Mouse (Mus musculus) CH12.LX (cell line): ENCODE results near the gene Tekt3. TPM values are rescaled to one million over a fixed set of nuclear protein-coding genes. Genes with fewer than 3 reads are reported as not detected.

Experiments used
- DNase-seq: peaks from one replicate; pipeline ENCODE4 v3.0.0-alpha.2; 2013; ENCODE audit errors: extremely low read depth
- H3K27ac ChIP-seq: 2 replicates; pipeline ENCODE4 v1.5.1; 2012; ENCODE audit warnings: low read depth, mild to moderate bottlenecking, control low read depth, moderate library complexity; ENCODE audit not compliant: insufficient read depth
- H3K27me3 ChIP-seq: replicated peaks from 2 replicates; pipeline ENCODE3; 2012; ENCODE audit warnings: inconsistent platforms
- H3K36me3 ChIP-seq, 2 experiments: replicated peaks in 1 of 2; 2 replicates each; pipeline versions ENCODE3 to v1.6.1; 2012; ENCODE audit warnings: inconsistent platforms in 1 of 2, low read length in 1 of 2, mild to moderate bottlenecking in 1 of 2, mixed read lengths in 1 of 2, moderate library complexity in 1 of 2; ENCODE audit not compliant: control insufficient read depth in 1 of 2, insufficient read depth in 1 of 2
- H3K4me1 ChIP-seq, 2 experiments: 2 replicates each; pipeline ENCODE4 v1.6.1; 2012; ENCODE audit warnings: inconsistent platforms in 1 of 2, moderate library complexity in 1 of 2; ENCODE audit not compliant: insufficient read depth in 2 of 2, control insufficient read depth in 1 of 2
- H3K4me2 ChIP-seq: 2 replicates; pipeline ENCODE4 v1.6.1; 2012; ENCODE audit warnings: low read depth, mild to moderate bottlenecking, control low read depth; ENCODE audit not compliant: poor library complexity, insufficient read depth, severe bottlenecking
- H3K4me3 ChIP-seq, 3 experiments: fragments of 150-350 bp in 1 of 3; sonication (generic) in 1 of 3; replicated peaks in 1 of 3; 2 replicates each; pipeline versions ENCODE3 to v1.5.1; 2011 to 2012; ENCODE audit warnings: low read depth in 2 of 3, low read length in 2 of 3, mild to moderate bottlenecking in 2 of 3, moderate library complexity in 2 of 3, control low read depth in 1 of 3, improper control_type of control experiment in 1 of 3, inconsistent platforms in 1 of 3, mixed read lengths in 1 of 3; ENCODE audit not compliant: poor library complexity in 1 of 3
- H3K79me2 ChIP-seq: replicated peaks from 2 replicates; pipeline ENCODE4 v1.6.1; 2012; ENCODE audit warnings: mild to moderate bottlenecking, moderate library complexity; ENCODE audit not compliant: control insufficient read depth, poor library complexity, insufficient read depth, severe bottlenecking; ENCODE audit errors: extremely low read depth
- H3K9ac ChIP-seq: 2 replicates; pipeline ENCODE4 v1.6.1; 2012; ENCODE audit warnings: low read depth, mild to moderate bottlenecking, control low read depth, moderate library complexity; ENCODE audit not compliant: insufficient read depth
- H3K9me3 ChIP-seq: replicated peaks from 2 replicates; pipeline ENCODE3; 2012; ENCODE audit warnings: low read length, inconsistent platforms, mixed read lengths
- BHLHE40 ChIP-seq: IDR thresholded peaks from 2 replicates; pipeline ENCODE4 v1.6.1; 2011; ENCODE audit warnings: mild to moderate bottlenecking, low read depth, low read length, improper control_type of control experiment
- CHD1 ChIP-seq: IDR thresholded peaks from 2 replicates; pipeline ENCODE4 v1.6.1; 2012; ENCODE audit warnings: low read depth, low read length, improper control_type of control experiment, inconsistent platforms
- CHD2 ChIP-seq: IDR thresholded peaks from 2 replicates; pipeline ENCODE4 v1.6.1; 2011; ENCODE audit warnings: low read length, improper control_type of control experiment
- CTCF ChIP-seq, 2 experiments: IDR thresholded peaks in 1 of 2; conservative IDR thresholded peaks in 1 of 2; 2 replicates each; pipeline ENCODE4 v1.5.1; 2011 to 2012; ENCODE audit warnings: low read depth in 2 of 2, low read length in 2 of 2, improper control_type of control experiment in 1 of 2, inconsistent platforms in 1 of 2, mild to moderate bottlenecking in 1 of 2, moderate library complexity in 1 of 2
- E2F4 ChIP-seq: IDR thresholded peaks from 2 replicates; pipeline ENCODE4 v1.6.1; 2011; ENCODE audit warnings: low read depth, low read length, improper control_type of control experiment; ENCODE audit not compliant: insufficient replicate concordance
- ELF1 ChIP-seq: IDR thresholded peaks from 2 replicates; pipeline ENCODE4 v1.6.1; 2014; ENCODE audit warnings: low read depth, mild to moderate bottlenecking, inconsistent platforms, low read length, improper control_type of control experiment
- EP300 ChIP-seq: IDR thresholded peaks from 2 replicates; pipeline ENCODE4 v1.6.1; 2011; ENCODE audit warnings: low read length, improper control_type of control experiment
- HCFC1 ChIP-seq: IDR thresholded peaks from 2 replicates; pipeline ENCODE4 v1.6.1; 2012; ENCODE audit warnings: low read depth, mild to moderate bottlenecking, inconsistent platforms, low read length, improper control_type of control experiment
- IRF4 ChIP-seq: IDR thresholded peaks from 2 replicates; pipeline ENCODE4 v1.6.1; 2014; ENCODE audit warnings: low read depth, mild to moderate bottlenecking, inconsistent platforms, low read length, improper control_type of control experiment
- JUND ChIP-seq: conservative IDR thresholded peaks from 2 replicates; pipeline ENCODE4 v1.6.1; 2011; ENCODE audit warnings: low read depth, low read length, improper control_type of control experiment
- KAT2A ChIP-seq: IDR thresholded peaks from 2 replicates; pipeline ENCODE4 v1.6.1; 2012; ENCODE audit warnings: low read length, improper control_type of control experiment, inconsistent platforms; ENCODE audit not compliant: insufficient replicate concordance
- MAFK ChIP-seq: IDR thresholded peaks from 2 replicates; pipeline ENCODE4 v1.6.1; 2011; ENCODE audit warnings: low read length, improper control_type of control experiment; ENCODE audit not compliant: insufficient replicate concordance
- MAX ChIP-seq: IDR thresholded peaks from 2 replicates; pipeline ENCODE4 v1.6.1; 2011; ENCODE audit warnings: low read length, improper control_type of control experiment
- MAZ ChIP-seq: IDR thresholded peaks from 2 replicates; pipeline ENCODE4 v1.6.1; 2012; ENCODE audit warnings: low read depth, mild to moderate bottlenecking, inconsistent platforms, low read length, improper control_type of control experiment, moderate library complexity
- MEF2A ChIP-seq: IDR thresholded peaks from 2 replicates; pipeline ENCODE4 v1.6.1; 2014; ENCODE audit warnings: low read depth, mild to moderate bottlenecking, inconsistent platforms, low read length, improper control_type of control experiment, borderline replicate concordance
- MXI1 ChIP-seq: IDR thresholded peaks from 2 replicates; pipeline ENCODE4 v1.6.1; 2011; ENCODE audit warnings: mild to moderate bottlenecking, low read depth, low read length, improper control_type of control experiment
- NELFE ChIP-seq: IDR thresholded peaks from 2 replicates; pipeline ENCODE4 v1.6.1; 2011; ENCODE audit warnings: low read depth, low read length, improper control_type of control experiment
- NRF1 ChIP-seq: IDR thresholded peaks from 2 replicates; pipeline ENCODE4 v1.6.1; 2014; ENCODE audit warnings: low read depth, mild to moderate bottlenecking, inconsistent platforms, low read length, improper control_type of control experiment, moderate library complexity
- PAX5 ChIP-seq: IDR thresholded peaks from 2 replicates; pipeline ENCODE4 v1.6.1; 2012; ENCODE audit warnings: low read length, inconsistent platforms, mixed read lengths
- RAD21 ChIP-seq: IDR thresholded peaks from 2 replicates; pipeline ENCODE4 v1.6.1; 2011; ENCODE audit warnings: low read depth, mild to moderate bottlenecking, low read length, improper control_type of control experiment, moderate library complexity
- RCOR1 ChIP-seq: conservative IDR thresholded peaks from 2 replicates; pipeline ENCODE4 v1.6.1; 2012; ENCODE audit warnings: low read depth, mild to moderate bottlenecking, inconsistent platforms, low read length, improper control_type of control experiment
- SIN3A ChIP-seq: IDR thresholded peaks from 2 replicates; pipeline ENCODE4 v1.6.1; 2012; ENCODE audit warnings: low read length, improper control_type of control experiment, inconsistent platforms
- SMC3 ChIP-seq: IDR thresholded peaks from 2 replicates; pipeline ENCODE4 v1.6.1; 2011; ENCODE audit warnings: low read depth, low read length, improper control_type of control experiment
- TBP ChIP-seq: conservative IDR thresholded peaks from 2 replicates; pipeline ENCODE4 v1.6.1; 2011; ENCODE audit warnings: low read depth, low read length, improper control_type of control experiment
- TCF12 ChIP-seq: IDR thresholded peaks from 2 replicates; pipeline ENCODE4 v1.6.1; 2014; ENCODE audit warnings: low read depth, mild to moderate bottlenecking, inconsistent platforms, low read length, improper control_type of control experiment
- USF2 ChIP-seq: conservative IDR thresholded peaks from 2 replicates; pipeline ENCODE4 v1.6.1; 2011; ENCODE audit warnings: low read depth, low read length, improper control_type of control experiment
- ZC3H11A ChIP-seq: IDR thresholded peaks from 2 replicates; pipeline ENCODE4 v1.6.1; 2012; ENCODE audit warnings: low read depth, mild to moderate bottlenecking, inconsistent platforms, low read length, improper control_type of control experiment
- ZKSCAN1 ChIP-seq: IDR thresholded peaks from 2 replicates; pipeline ENCODE4 v1.6.1; 2012; ENCODE audit warnings: low read depth, inconsistent platforms, low read length, improper control_type of control experiment, borderline replicate concordance
- ZMIZ1 ChIP-seq: IDR thresholded peaks from 2 replicates; pipeline ENCODE4 v1.6.1; 2012; ENCODE audit warnings: low read depth, mild to moderate bottlenecking, inconsistent platforms, low read length, improper control_type of control experiment
- dilution Hi-C: fragments of 300-500 bp; cut with MboI; formaldehyde crosslinking; loops from 2 replicates; pipeline ENCODE4 v1.14.3; 2020; ENCODE audit warnings: low sequenced_read_pairs; ENCODE audit not compliant: extremely low pct_unique_long_range_greater_than_20kb, extremely low pct_ligation_motif_present
- in situ Hi-C: fragments of 300-500 bp; cut with MboI; formaldehyde crosslinking; loops from 3 replicates; pipeline ENCODE4 v1.14.3; 2019; ENCODE audit warnings: low sequenced_read_pairs, low pct_ligation_motif_present, low pct_unique_long_range_greater_than_20kb, mixed read lengths
- polyA plus RNA-seq: library from polyadenylated mRNA; unstranded; fragments of >175 nt; gene quantifications from 2 replicates; pipeline ENCODE4 v1.2.1, GENCODE M21; 2012; ENCODE audit warnings: low read depth; ENCODE audit not compliant: insufficient read length
- total RNA-seq, 2 experiments: library from RNA; depleted of rRNA; stranded (reverse); fragments of 300-350 nt in 1 of 2; fragments of >200 nt in 1 of 2; gene quantifications; 2 replicates each; pipeline ENCODE4 v1.2.3; 2012 to 2014

Tekt3 gene
- total and polyA plus RNA-seq, 3 experiments = not detected

DNA sequence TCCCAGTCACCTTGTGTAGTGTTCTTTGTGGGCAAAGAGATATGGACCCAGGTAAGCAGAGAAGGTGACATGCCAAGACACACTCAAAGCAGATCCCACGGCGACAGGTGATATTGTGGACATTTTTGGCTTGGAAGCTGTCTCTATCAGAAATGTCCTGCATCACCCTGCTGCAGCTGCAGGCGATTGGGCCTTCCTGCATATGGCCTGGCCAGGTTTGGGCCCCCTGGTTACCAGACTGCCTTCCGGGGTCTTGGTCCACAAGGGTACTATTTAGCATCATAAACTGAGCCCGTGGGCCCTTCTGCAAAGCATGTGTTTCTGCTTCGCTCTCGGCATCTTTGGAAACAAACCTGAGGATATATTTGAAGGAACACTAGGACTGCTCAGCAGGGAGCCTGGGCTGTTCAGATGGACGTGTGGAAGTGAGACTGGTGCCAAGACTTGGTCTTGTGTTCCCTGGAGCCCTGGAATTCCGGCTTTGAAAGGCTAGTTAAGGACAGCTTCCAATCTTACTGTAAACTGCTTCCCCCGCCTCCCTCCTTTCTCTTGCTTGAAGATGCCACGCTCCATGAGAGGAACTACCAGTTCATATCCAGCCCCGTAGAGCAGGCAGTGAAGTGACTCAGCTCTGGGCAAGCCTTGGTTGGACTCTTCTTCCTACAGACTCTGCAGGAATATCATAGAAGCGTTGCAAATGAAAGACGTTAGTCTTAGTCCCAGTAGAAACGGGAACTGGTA is 73.5 kb downstream of the Tekt3 start:
- H3K4me2 ChIP-seq = no peak overlapping the region
- H3K4me3 ChIP-seq = no peak overlapping the region
- no peaks in the 10 kb centered on the region for H3K79me2 ChIP-seq
- DNase-seq = no peak
- in situ Hi-C loops (loop anchor here (5.0 kb wide), 2 partner anchors 198 to 378 kb away; no protein-coding TSS in a partner anchor), dilution Hi-C loops (no loop called here)
- no peak overlapping the region for H3K9ac ChIP-seq
- TF ChIP-seq MEF2A (no peak), CHD2 (no peak), SMC3 (no peak), KAT2A (no peak), MAZ (no peak), RAD21 (no peak), RCOR1 (no peak), CTCF (conservative IDR thresholded peaks at IDR 0.05 in 1 of 2, IDR thresholded peaks at IDR 0.05 in 1 of 2; ENCODE audit: low read depth in 2 of 2, low read length in 2 of 2) (no peak), HCFC1 (no peak), NRF1 (no peak), BHLHE40 (no peak)
- no peaks in the 10 kb centered on the region for H3K9me3 ChIP-seq
- H3K27me3 ChIP-seq = peaks cover 7% of the 10 kb centered on the region
- H3K27ac ChIP-seq = no peak overlapping the region
- peaks cover 0 to 16% of the 10 kb centered on the region in 2 experiments; a peak in 2 of 4 replicates for H3K4me1 ChIP-seq
- no peaks in the 10 kb centered on the region for H3K36me3 ChIP-seq

DNA sequence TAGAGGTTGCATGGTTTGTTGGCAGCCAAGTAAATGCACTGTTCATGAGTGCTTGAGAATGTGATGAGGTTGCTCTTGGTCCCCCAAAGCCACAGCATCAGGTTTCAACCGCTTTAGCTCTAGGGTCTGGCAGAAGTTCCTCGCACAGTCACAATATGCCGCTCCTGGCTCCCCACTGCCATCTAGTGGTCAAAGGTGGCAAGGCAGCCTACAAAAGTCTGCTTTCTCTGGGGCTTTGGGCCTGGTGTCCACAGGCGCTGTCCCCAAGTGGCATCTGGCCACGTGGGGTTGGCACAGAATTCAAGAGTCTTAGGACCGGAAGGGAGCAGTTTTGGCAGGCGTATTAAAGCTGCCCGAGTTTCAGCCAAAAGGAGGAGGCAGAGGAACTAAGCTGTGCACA is 74.2 kb downstream of the Tekt3 start:
- no peak for TF ChIP-seq E2F4
- no peak for TF ChIP-seq NRF1
- peak; percentile 98 for TF ChIP-seq SMC3
- no peak; the same call in 1 of the 2 replicates for TF ChIP-seq NELFE
- no peak for TF ChIP-seq TCF12
- no peak for TF ChIP-seq ELF1
- no peak for TF ChIP-seq JUND
- no peak for TF ChIP-seq MAX
- TF ChIP-seq TBP = no peak
- TF ChIP-seq PAX5 = no peak
- TF ChIP-seq ZMIZ1 = no peak
- TF ChIP-seq RAD21 = peak; percentile 98
- peak; percentile 92 for TF ChIP-seq ZC3H11A
- TF ChIP-seq BHLHE40 = no peak
- no peak for TF ChIP-seq MAFK
- TF ChIP-seq CHD2 = no peak
- no peak for TF ChIP-seq SIN3A
- no peak for TF ChIP-seq ZKSCAN1
- no peak for TF ChIP-seq IRF4
- TF ChIP-seq CHD1 = no peak
- no peak for TF ChIP-seq HCFC1
- no peak for TF ChIP-seq EP300
- no peak for TF ChIP-seq MEF2A
- TF ChIP-seq KAT2A = no peak
- TF ChIP-seq CTCF (conservative IDR thresholded peaks at IDR 0.05 in 1 of 2, IDR thresholded peaks at IDR 0.05 in 1 of 2; ENCODE audit: low read depth in 2 of 2, low read length in 2 of 2) = peak; percentile 96 to 99
- no peak for TF ChIP-seq USF2
- TF ChIP-seq MXI1 = no peak
- TF ChIP-seq, all 38 proteins: peak for 4
- no peak overlapping the region for H3K4me3 ChIP-seq
- peak; percentile 76 for DNase-seq
- H3K9ac ChIP-seq = no peak overlapping the region
- H3K9me3 ChIP-seq = no peaks in the 10 kb centered on the region
- H3K27ac ChIP-seq = no peak overlapping the region
- H3K4me2 ChIP-seq = no peak overlapping the region
- dilution Hi-C loops = no loop called here
- in situ Hi-C loops = no loop called here
- H3K36me3 ChIP-seq = no peaks in the 10 kb centered on the region
- peaks cover 0 to 16% of the 10 kb centered on the region in 2 experiments; a peak in 2 of 4 replicates for H3K4me1 ChIP-seq
- H3K79me2 ChIP-seq = no peaks in the 10 kb centered on the region
- peaks cover 7% of the 10 kb centered on the region for H3K27me3 ChIP-seq
